Mouse (Mus musculus) bone marrow macrophage, adult 2 months (primary cell): ENCODE data around the gene Lrrc18. TPM values are rescaled to one million over a fixed set of nuclear protein-coding genes. Genes with fewer than 3 reads are reported as not detected.

Experiments used
- H3K27ac ChIP-seq: 2 replicates; pipeline ENCODE4 v1.5.1; 2012; ENCODE audit warnings: low read depth, low read length; ENCODE audit not compliant: insufficient read depth
- H3K4me1 ChIP-seq: 2 replicates; pipeline ENCODE4 v1.6.1; 2012; ENCODE audit warnings: low read length; ENCODE audit not compliant: control insufficient read depth, insufficient read depth
- H3K4me3 ChIP-seq: 2 replicates; pipeline ENCODE4 v1.5.1; 2012; ENCODE audit warnings: mild to moderate bottlenecking, low read length, moderate library complexity; ENCODE audit not compliant: insufficient read depth
- CTCF ChIP-seq: IDR thresholded peaks from 2 replicates; pipeline ENCODE4 v1.5.1; 2012; ENCODE audit warnings: low read depth, mild to moderate bottlenecking, low read length, moderate library complexity
- POLR2A ChIP-seq: IDR thresholded peaks from 2 replicates; pipeline ENCODE4 v1.6.1; 2012; ENCODE audit warnings: mild to moderate bottlenecking, low read depth, low read length, borderline replicate concordance
- polyA plus RNA-seq: library from polyadenylated mRNA; stranded (reverse); fragments of >200 nt; gene quantifications from 2 replicates; pipeline ENCODE4 v1.2.4, GENCODE M21; 2012; ENCODE audit not compliant: missing spikeins, insufficient read depth, insufficient read length

The Lrrc18 gene
- polyA plus RNA-seq, 1 experiment = not detected

DNA sequence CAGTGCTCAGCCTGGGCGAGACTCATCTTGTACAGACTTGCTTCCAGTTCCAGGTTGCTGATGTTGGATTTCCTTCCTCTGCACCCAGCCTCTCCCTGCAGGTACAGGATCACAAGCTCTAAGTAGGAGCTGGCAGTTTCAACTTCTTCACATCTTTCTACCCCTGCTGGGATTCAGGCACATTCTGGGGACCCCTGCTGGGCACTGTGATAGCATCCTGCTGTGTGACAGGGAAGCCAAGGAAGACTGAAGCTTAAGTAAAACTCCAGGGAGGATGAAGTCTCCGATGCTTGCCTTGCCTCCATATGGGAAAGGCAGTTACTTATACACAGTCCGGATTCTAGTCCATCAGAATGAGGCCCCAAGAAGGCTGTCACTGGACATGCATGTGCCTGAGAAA, 45.6 kb downstream of the Lrrc18 start:
- no peak overlapping the region for H3K4me3 ChIP-seq
- no peak for TF ChIP-seq CTCF
- no peak for TF ChIP-seq POLR2A
- H3K27ac ChIP-seq = no peak overlapping the region
- no peaks in the 10 kb centered on the region for H3K4me1 ChIP-seq

DNA sequence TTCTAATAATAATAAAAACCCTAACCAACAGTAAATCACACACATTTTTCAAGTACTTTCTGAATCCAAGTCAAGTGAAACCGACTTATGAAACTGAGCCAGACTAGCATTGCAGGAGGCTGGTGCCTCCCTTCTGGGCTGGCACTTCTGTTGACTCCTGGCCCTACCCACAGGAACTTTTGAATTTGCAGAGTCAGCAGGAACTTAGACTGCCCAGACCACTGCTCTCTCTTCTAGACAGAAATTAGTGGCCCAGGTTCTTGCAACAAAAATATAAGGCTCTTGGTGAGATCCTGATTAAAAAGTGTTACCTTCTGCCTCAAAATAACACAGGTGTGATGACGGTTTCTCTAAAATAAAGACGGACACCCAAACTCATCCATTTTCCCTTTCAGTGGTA, 54.0 kb downstream of the Lrrc18 start:
- no peak overlapping the region for H3K4me3 ChIP-seq
- no peaks in the 10 kb centered on the region for H3K4me1 ChIP-seq
- TF ChIP-seq CTCF (no peak), POLR2A (no peak)
- H3K27ac ChIP-seq = no peak overlapping the region

DNA sequence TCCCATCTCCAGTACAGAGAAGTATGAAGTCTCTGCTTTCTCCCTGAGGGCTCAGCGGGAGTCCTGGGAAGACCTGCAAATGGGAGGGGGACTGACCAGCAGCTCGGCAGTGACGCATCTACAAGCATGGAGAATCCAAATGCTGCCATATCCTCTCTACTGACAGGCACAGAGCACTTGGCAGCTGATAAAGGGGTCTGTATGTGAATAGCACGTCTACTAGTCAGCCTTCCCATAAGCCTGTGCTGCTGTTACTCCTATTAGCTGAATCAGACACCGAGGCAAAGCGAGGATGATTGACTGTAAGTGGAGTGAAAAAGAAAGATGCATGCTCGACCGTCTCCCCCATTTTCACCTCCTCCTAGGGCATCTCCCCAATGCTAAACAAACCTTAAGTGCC, 62.3 kb downstream of the Lrrc18 start:
- Histone ChIP-seq H3K4me3 (no peak overlapping the region), H3K27ac (no peak overlapping the region), H3K4me1 (peaks cover 9% of the 10 kb centered on the region)
- no peak for TF ChIP-seq POLR2A
- TF ChIP-seq CTCF = no peak

DNA sequence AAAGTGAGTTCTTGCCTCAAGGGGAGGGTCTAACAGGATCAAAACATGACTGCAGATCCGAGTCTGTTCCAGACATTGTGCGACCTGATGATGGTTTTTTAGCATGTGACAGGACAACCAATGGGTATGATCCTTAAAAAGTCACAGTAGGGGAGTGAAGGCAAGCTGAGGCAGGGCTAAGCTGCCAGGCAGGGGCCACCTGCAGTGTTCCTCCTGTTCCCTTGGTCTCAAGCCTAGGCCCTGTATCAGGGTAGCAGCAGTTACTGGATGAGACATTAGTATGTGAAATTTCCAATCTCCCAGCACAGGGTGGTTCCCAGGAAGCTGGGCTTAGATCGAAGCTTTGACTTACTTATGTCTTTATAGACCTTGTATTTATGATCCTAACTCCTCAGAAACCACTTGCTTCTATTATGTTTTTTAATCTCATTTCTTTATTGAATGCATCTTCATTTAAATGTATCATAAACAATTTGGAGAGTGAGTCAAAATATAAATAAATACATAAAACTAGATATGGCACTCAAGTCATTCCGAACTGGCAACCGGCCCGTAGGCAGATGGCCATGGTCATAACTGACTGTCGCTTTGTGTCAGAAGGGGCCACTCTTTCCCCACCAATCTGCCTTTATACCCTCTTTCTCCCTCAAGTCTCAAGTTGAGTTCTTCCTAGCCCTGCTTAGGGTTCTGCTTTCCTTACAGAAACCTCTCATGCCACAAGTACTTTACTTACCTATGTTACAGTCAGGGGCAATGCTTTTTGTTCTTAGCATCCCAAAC, 67.9 kb downstream of the Lrrc18 start:
- TF ChIP-seq CTCF (no peak), POLR2A (no peak)
- Histone ChIP-seq H3K4me1 (peaks cover 10% of the 10 kb centered on the region), H3K27ac (no peak overlapping the region), H3K4me3 (no peak overlapping the region)

DNA sequence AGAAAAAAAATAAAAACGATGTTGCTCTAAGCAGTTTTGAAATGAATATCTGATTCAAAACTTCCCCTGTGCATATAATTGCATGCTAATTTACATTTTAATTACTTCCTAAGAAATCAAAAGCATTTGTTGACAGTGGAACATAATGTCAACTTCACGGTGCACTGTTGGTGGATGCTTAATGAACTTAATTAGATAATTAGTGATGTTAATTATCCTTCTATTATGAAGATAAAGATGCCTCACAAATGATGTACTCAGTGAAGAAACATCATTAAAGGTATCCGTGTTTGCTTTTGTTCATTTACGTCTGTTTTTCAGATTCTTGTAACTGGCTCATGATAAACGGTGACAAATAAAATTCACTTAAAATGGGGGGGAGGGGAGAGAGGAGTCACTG, 71.8 kb downstream of the Lrrc18 start:
- TF ChIP-seq CTCF (no peak), POLR2A (no peak)
- Histone ChIP-seq H3K4me1 (peaks cover 7% of the 10 kb centered on the region), H3K27ac (no peak overlapping the region), H3K4me3 (no peak overlapping the region)

Other genes with a start within 250 kb of the Lrrc18 start
- gene Tmem273, start 205.4 kb upstream of the Lrrc18 start, polyA plus RNA-seq = 18.1 and 27.9 TPM in 2 replicates
- not detected in 2 replicates for gene Fam170b, start 157.4 kb upstream of the Lrrc18 start, polyA plus RNA-seq
- gene Vstm4, start 134.6 kb upstream of the Lrrc18 start, polyA plus RNA-seq = not detected in 2 replicates
- gene Wdfy4, start 194.1 kb downstream of the Lrrc18 start, polyA plus RNA-seq = 39.7 and 40.3 TPM in 2 replicates
- 39.5 and 39.6 TPM in 2 replicates for gene Arhgap22, start 222.6 kb downstream of the Lrrc18 start, polyA plus RNA-seq